Mouse (Mus musculus) heart, embryonic 14.5 days (tissue): ENCODE data around the gene Hs6st2. TPM values are rescaled to one million over a fixed set of nuclear protein-coding genes. Genes with fewer than 3 reads are reported as not detected.

Source experiments
- polyA plus RNA-seq: library from polyadenylated mRNA; unstranded; fragments of >200 nt; fragmentation: Nextera tagmentation; extraction: Ambion mirVana; gene quantifications from 2 replicates; pipeline ENCODE4 v1.2.1, GENCODE M21; 2014

The Hs6st2 gene
- polyA plus RNA-seq, 1 experiment from 2014 or later, result 13.2 TPM

Other genes starting within 250 kb of the Hs6st2 start
- 0.08 TPM in 1 of 2 replicates, not detected in the other for gene Usp26, start 119.4 kb upstream of the Hs6st2 start, polyA plus RNA-seq